Mouse (Mus musculus): ENCODE measurements around the gene Fndc3b. TPM values are rescaled to one million over a fixed set of nuclear protein-coding genes. Genes with fewer than 3 reads are reported as not detected.

The Fndc3b gene
- polyA plus RNA-seq, 1 experiment from 2014 or later = 10.8 TPM

GRCm38 (mm10) chr3:27541841-27542240 lies 169.3 kb downstream of the Fndc3b start:
- DNase-seq (ENCODE audit: extremely low spot score, low spot score) = no peak
- H3K36me3 ChIP-seq (replicated peaks) = peaks cover 31% of the 10 kb centered on the region
- H3K9me3 ChIP-seq = no peaks in the 10 kb centered on the region
- H3K4me1 ChIP-seq = no peaks in the 10 kb centered on the region
- H3K27me3 ChIP-seq (ENCODE audit: poor library complexity, severe bottlenecking) = no peaks in the 10 kb centered on the region
- H3K27ac ChIP-seq = no peak overlapping the region
- 97% methylated on average over 12 of the region's 12 CpGs for WGBS
- no peak overlapping the region for H3K4me3 ChIP-seq

- no peak for DNase-seq (ENCODE audit: extremely low spot score, low spot score)
- 83% methylated on average over 3 of the region's 3 CpGs for WGBS
- Histone ChIP-seq H3K36me3 (replicated peaks) (peaks cover 38% of the 10 kb centered on the region), H3K9me3 (no peaks in the 10 kb centered on the region), H3K4me3 (no peak overlapping the region), H3K27ac (no peak overlapping the region), H3K4me1 (no peaks in the 10 kb centered on the region), H3K27me3 (ENCODE audit: poor library complexity, severe bottlenecking) (no peaks in the 10 kb centered on the region)
Observed at GRCm38 (mm10) chr3:27541181-27541580, 169.9 kb downstream of the Fndc3b start.

GRCm38 (mm10) chr3:27534208-27534607 lies 176.9 kb downstream of the Fndc3b start:
- H3K9me3 ChIP-seq = no peaks in the 10 kb centered on the region
- DNase-seq (ENCODE audit: extremely low spot score, low spot score) = no peak
- H3K27me3 ChIP-seq (ENCODE audit: poor library complexity, severe bottlenecking) = no peaks in the 10 kb centered on the region
- no peak overlapping the region for H3K4me3 ChIP-seq
- 82% methylated on average over 3 of the region's 3 CpGs for WGBS
- H3K4me1 ChIP-seq = peaks cover 3% of the 10 kb centered on the region; the same call in 1 of the 2 replicates
- peaks cover 35% of the 10 kb centered on the region for H3K36me3 ChIP-seq (replicated peaks)
- no peak overlapping the region for H3K27ac ChIP-seq

GRCm38 (mm10) chr3:27533721-27534120 lies 177.4 kb downstream of the Fndc3b start:
- H3K4me3 ChIP-seq = no peak overlapping the region
- no peak for DNase-seq (ENCODE audit: extremely low spot score, low spot score)
- H3K4me1 ChIP-seq = peaks cover 3% of the 10 kb centered on the region; the same call in 1 of the 2 replicates
- no peaks in the 10 kb centered on the region for H3K9me3 ChIP-seq
- H3K36me3 ChIP-seq (replicated peaks) = peaks cover 35% of the 10 kb centered on the region
- no peak overlapping the region for H3K27ac ChIP-seq
- 87% methylated on average over 4 of the region's 4 CpGs for WGBS
- no peaks in the 10 kb centered on the region for H3K27me3 ChIP-seq (ENCODE audit: poor library complexity, severe bottlenecking)

- Histone ChIP-seq H3K4me1 (peaks cover 3% of the 10 kb centered on the region; the same call in 1 of the 2 replicates), H3K4me3 (no peak overlapping the region), H3K36me3 (replicated peaks) (peaks cover 22% of the 10 kb centered on the region), H3K27ac (no peak overlapping the region), H3K9me3 (no peaks in the 10 kb centered on the region), H3K27me3 (ENCODE audit: poor library complexity, severe bottlenecking) (no peaks in the 10 kb centered on the region)
- WGBS = 47% methylated on average over 4 of the region's 4 CpGs
- no peak for DNase-seq (ENCODE audit: extremely low spot score, low spot score)
Observed at GRCm38 (mm10) chr3:27531993-27532392, 179.1 kb downstream of the Fndc3b start.

- Histone ChIP-seq H3K9me3 (no peaks in the 10 kb centered on the region), H3K4me1 (peaks cover 7% of the 10 kb centered on the region), H3K36me3 (replicated peaks) (peaks cover 8% of the 10 kb centered on the region; the same call in 1 of the 2 replicates), H3K27me3 (ENCODE audit: poor library complexity, severe bottlenecking) (no peaks in the 10 kb centered on the region), H3K4me3 (no peak overlapping the region), H3K27ac (no peak overlapping the region)
- no peak for DNase-seq (ENCODE audit: extremely low spot score, low spot score)
- WGBS = 80% methylated on average over 7 of the region's 7 CpGs
Observed at GRCm38 (mm10) chr3:27530370-27530769, 180.7 kb downstream of the Fndc3b start.

GRCm38 (mm10) chr3:27529221-27530051 lies 181.7 kb downstream of the Fndc3b start:
- no peak overlapping the region for H3K27ac ChIP-seq
- H3K4me1 ChIP-seq = peaks cover 7% of the 10 kb centered on the region
- no peak overlapping the region for H3K4me3 ChIP-seq
- WGBS = 86% methylated on average over 14 of the region's 14 CpGs
- H3K9me3 ChIP-seq = no peaks in the 10 kb centered on the region
- H3K27me3 ChIP-seq (ENCODE audit: poor library complexity, severe bottlenecking) = no peaks in the 10 kb centered on the region
- no peak for DNase-seq (ENCODE audit: extremely low spot score, low spot score)
- H3K36me3 ChIP-seq (replicated peaks) = peaks cover 8% of the 10 kb centered on the region; the same call in 1 of the 2 replicates

GRCm38 (mm10) chr3:27526991-27527390 lies 184.1 kb downstream of the Fndc3b start:
- no peak for DNase-seq (ENCODE audit: extremely low spot score, low spot score)
- H3K4me3 ChIP-seq = no peak overlapping the region
- peaks cover 11% of the 10 kb centered on the region for H3K4me1 ChIP-seq
- no peak overlapping the region for H3K27ac ChIP-seq
- 89% methylated on average over 3 of the region's 3 CpGs for WGBS
- no peaks in the 10 kb centered on the region for H3K27me3 ChIP-seq (ENCODE audit: poor library complexity, severe bottlenecking)
- peaks cover 8% of the 10 kb centered on the region; the same call in 1 of the 2 replicates for H3K36me3 ChIP-seq (replicated peaks)
- H3K9me3 ChIP-seq = no peaks in the 10 kb centered on the region

GRCm38 (mm10) chr3:27523176-27523936 lies 187.8 kb downstream of the Fndc3b start:
- Histone ChIP-seq H3K4me3 (no peak overlapping the region), H3K36me3 (replicated peaks) (no peaks in the 10 kb centered on the region; the same call in 1 of the 2 replicates), H3K9me3 (no peaks in the 10 kb centered on the region), H3K27ac (no peak overlapping the region), H3K27me3 (ENCODE audit: poor library complexity, severe bottlenecking) (no peaks in the 10 kb centered on the region), H3K4me1 (peaks cover 16% of the 10 kb centered on the region)
- 91% methylated on average over 12 of the region's 12 CpGs for WGBS
- no peak for DNase-seq (ENCODE audit: extremely low spot score, low spot score)

GRCm38 (mm10) chr3:27520391-27520790 lies 190.7 kb downstream of the Fndc3b start:
- DNase-seq (ENCODE audit: extremely low spot score, low spot score) = no peak
- H3K27ac ChIP-seq = no peak overlapping the region
- WGBS = 65% methylated on average over 6 of the region's 6 CpGs
- H3K9me3 ChIP-seq = no peaks in the 10 kb centered on the region
- peaks cover 13% of the 10 kb centered on the region for H3K4me1 ChIP-seq
- no peak overlapping the region for H3K4me3 ChIP-seq
- H3K27me3 ChIP-seq (ENCODE audit: poor library complexity, severe bottlenecking) = no peaks in the 10 kb centered on the region
- H3K36me3 ChIP-seq (replicated peaks) = no peaks in the 10 kb centered on the region; the same call in 1 of the 2 replicates

- DNase-seq (ENCODE audit: extremely low spot score, low spot score) = no peak
- no peaks in the 10 kb centered on the region; the same call in 1 of the 2 replicates for H3K36me3 ChIP-seq (replicated peaks)
- H3K27me3 ChIP-seq (ENCODE audit: poor library complexity, severe bottlenecking) = no peaks in the 10 kb centered on the region
- 91% methylated on average over 6 of the region's 6 CpGs for WGBS
- no peak overlapping the region for H3K27ac ChIP-seq
- peaks cover 10% of the 10 kb centered on the region for H3K4me1 ChIP-seq
- H3K9me3 ChIP-seq = no peaks in the 10 kb centered on the region
- no peak overlapping the region for H3K4me3 ChIP-seq
Observed at GRCm38 (mm10) chr3:27519481-27519880, 191.6 kb downstream of the Fndc3b start.

GRCm38 (mm10) chr3:27518935-27519334 lies 192.2 kb downstream of the Fndc3b start:
- no peak for DNase-seq (ENCODE audit: extremely low spot score, low spot score)
- Histone ChIP-seq H3K9me3 (no peaks in the 10 kb centered on the region), H3K4me3 (no peak overlapping the region), H3K27me3 (ENCODE audit: poor library complexity, severe bottlenecking) (no peaks in the 10 kb centered on the region), H3K4me1 (peaks cover 10% of the 10 kb centered on the region), H3K27ac (no peak overlapping the region), H3K36me3 (replicated peaks) (no peaks in the 10 kb centered on the region; the same call in 1 of the 2 replicates)
- 93% methylated on average over 9 of the region's 9 CpGs for WGBS

- WGBS = 44% methylated on average over 4 of the region's 5 CpGs
- no peaks in the 10 kb centered on the region; the same call in 1 of the 2 replicates for H3K36me3 ChIP-seq (replicated peaks)
- no peak for DNase-seq (ENCODE audit: extremely low spot score, low spot score)
- H3K27me3 ChIP-seq (ENCODE audit: poor library complexity, severe bottlenecking) = no peaks in the 10 kb centered on the region
- H3K27ac ChIP-seq = no peak overlapping the region
- H3K9me3 ChIP-seq = no peaks in the 10 kb centered on the region
- 0 out of 2 replicates have a peak, but pooled peaks cover 5% of the 10 kb centered on the region for H3K4me1 ChIP-seq
- no peak overlapping the region for H3K4me3 ChIP-seq
Observed at GRCm38 (mm10) chr3:27516536-27516935, 194.6 kb downstream of the Fndc3b start.

Data from forebrain, embryonic 10.5 days (tissue).